Mouse (Mus musculus): ENCODE data around the gene Bok. TPM values are rescaled to one million over a fixed set of nuclear protein-coding genes. Genes with fewer than 3 reads are reported as not detected.

Gene Bok
- 74.7 TPM for polyA plus RNA-seq (2015; fragmentation: Illumina TruSeq; extraction: RNeasy Lipid Tissue Mini Kit (QIAGEN cat#74804); ENCODE audit: low read depth, low replicate concordance)

DNA sequence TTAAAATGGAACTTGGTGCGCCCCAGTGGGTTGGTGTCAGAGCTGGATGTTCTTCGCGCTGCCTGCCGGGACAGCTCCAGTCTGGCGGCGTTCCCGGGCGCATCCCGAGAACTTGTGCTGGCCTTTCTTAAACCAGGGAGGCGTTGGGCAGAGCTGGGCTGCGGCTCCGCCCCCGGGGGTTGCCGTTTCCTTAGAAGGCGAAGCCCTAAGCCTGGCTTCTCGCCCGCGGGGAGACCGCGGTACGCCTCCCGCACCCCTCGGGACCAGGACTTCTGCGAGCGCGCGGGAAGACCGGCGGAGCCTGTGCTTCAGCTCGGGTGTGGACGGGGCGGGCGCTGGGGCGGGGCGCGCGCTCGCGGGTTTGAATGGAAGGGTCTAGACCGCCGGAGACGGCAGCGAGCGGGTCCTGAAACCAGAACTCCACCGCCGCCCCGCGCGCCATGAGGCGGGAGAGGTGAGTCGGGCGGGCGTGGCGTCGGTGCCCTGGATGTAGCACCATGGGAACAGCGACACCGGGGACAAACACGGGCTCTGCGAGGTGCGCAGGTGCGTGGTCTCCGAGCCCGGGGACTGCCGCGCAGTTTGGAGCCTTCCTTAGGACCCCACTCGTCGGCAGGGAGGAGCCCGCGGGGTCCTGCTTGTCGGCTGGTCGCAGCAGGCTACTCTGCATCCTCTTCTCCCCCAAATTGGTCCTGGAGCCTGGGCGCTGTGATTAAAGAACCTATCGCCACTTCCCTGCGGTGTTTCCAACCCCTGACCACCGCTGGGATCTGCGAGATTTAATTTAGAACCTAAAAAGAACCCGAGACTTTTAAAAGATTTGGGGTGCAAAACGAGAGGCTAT, at the start of gene Bok:
Bok (plus strand) TSS at position 260 of the 844 bp plus-strand sequence.

GRCm38 (mm10) chr1:93658559-93658958, 26.9 kb upstream of the Bok start, which contains the start of gene Stk25:
Gene Stk25, minus strand, starts transcription at chr1:93658659.

Other genes with a start within 250 kb of the Bok start
- gene Hdlbp, start 206.8 kb upstream of the Bok start, polyA plus RNA-seq (2015; fragmentation: Illumina TruSeq; extraction: RNeasy Lipid Tissue Mini Kit (QIAGEN cat#74804); ENCODE audit: low read depth, low replicate concordance), result 80.4 TPM
- 5.6 TPM for gene Farp2, start 173.6 kb upstream of the Bok start, polyA plus RNA-seq (2015; fragmentation: Illumina TruSeq; extraction: RNeasy Lipid Tissue Mini Kit (QIAGEN cat#74804); ENCODE audit: low read depth, low replicate concordance)
- 382 TPM for gene Stk25, start 27.0 kb upstream of the Bok start, polyA plus RNA-seq (2015; fragmentation: Illumina TruSeq; extraction: RNeasy Lipid Tissue Mini Kit (QIAGEN cat#74804); ENCODE audit: low read depth, low replicate concordance)
- gene Atg4b, start 65.8 kb downstream of the Bok start, polyA plus RNA-seq (2015; fragmentation: Illumina TruSeq; extraction: RNeasy Lipid Tissue Mini Kit (QIAGEN cat#74804); ENCODE audit: low read depth, low replicate concordance), result 69.7 TPM
- gene Thap4, start 69.2 kb downstream of the Bok start, polyA plus RNA-seq (2015; fragmentation: Illumina TruSeq; extraction: RNeasy Lipid Tissue Mini Kit (QIAGEN cat#74804); ENCODE audit: low read depth, low replicate concordance), result 41.9 TPM
- 63.4 TPM for gene Dtymk, start 116.3 kb downstream of the Bok start, polyA plus RNA-seq (2015; fragmentation: Illumina TruSeq; extraction: RNeasy Lipid Tissue Mini Kit (QIAGEN cat#74804); ENCODE audit: low read depth, low replicate concordance)
- 8.7 TPM for gene Ing5, start 118.3 kb downstream of the Bok start, polyA plus RNA-seq (2015; fragmentation: Illumina TruSeq; extraction: RNeasy Lipid Tissue Mini Kit (QIAGEN cat#74804); ENCODE audit: low read depth, low replicate concordance)
- gene D2hgdh, start 139.2 kb downstream of the Bok start, polyA plus RNA-seq (2015; fragmentation: Illumina TruSeq; extraction: RNeasy Lipid Tissue Mini Kit (QIAGEN cat#74804); ENCODE audit: low read depth, low replicate concordance), result 12.0 TPM
- not detected for gene Gal3st2, start 175.6 kb downstream of the Bok start, polyA plus RNA-seq (2015; fragmentation: Illumina TruSeq; extraction: RNeasy Lipid Tissue Mini Kit (QIAGEN cat#74804); ENCODE audit: low read depth, low replicate concordance)
- gene Gal3st2b, start 232.7 kb downstream of the Bok start, polyA plus RNA-seq (2015; fragmentation: Illumina TruSeq; extraction: RNeasy Lipid Tissue Mini Kit (QIAGEN cat#74804); ENCODE audit: low read depth, low replicate concordance), result not detected

Data from brain, adult 10 weeks (tissue).